Mouse (Mus musculus) lung, adult 2 months (tissue): ENCODE data around the gene Fgf3. TPM values are rescaled to one million over a fixed set of nuclear protein-coding genes. Genes with fewer than 3 reads are reported as not detected.
"Not testable (repeated sequence)": the region's sequence is repeated elsewhere in the genome, so short reads cannot be mapped to it uniquely, and the experiment has no call there.

Experiments used
- DNase-seq: peaks from one replicate; pipeline ENCODE4 v3.0.0; 2022
- H3K4me1 ChIP-seq: fragments of 200-500 bp; 2 replicates; pipeline ENCODE4 v1.6.1; 2011; ENCODE audit warnings: low read length; ENCODE audit not compliant: control insufficient read depth, insufficient read depth
- H3K4me3 ChIP-seq: fragments of 200-500 bp; replicated peaks from 2 replicates; pipeline ENCODE3; 2011; ENCODE audit warnings: low read depth, mild to moderate bottlenecking, control low read depth, low read length; ENCODE audit errors: extremely low read depth
- CTCF ChIP-seq: fragments of 200-500 bp; IDR thresholded peaks from 2 replicates; pipeline ENCODE4 v1.5.1; 2011; ENCODE audit warnings: mild to moderate bottlenecking, low read length, control low read depth; ENCODE audit not compliant: insufficient read depth
- POLR2A ChIP-seq: fragments of 200-500 bp; IDR thresholded peaks from 2 replicates; pipeline ENCODE4 v1.6.1; 2011; ENCODE audit warnings: low read depth, mild to moderate bottlenecking, control low read depth, low read length, borderline replicate concordance; ENCODE audit errors: extremely low read depth
- WGBS: fragments of 180-500 bp; shearing (Covaris S2); methylation state at CpG from one replicate; pipeline ENCODE4 v1.1.7; 2018; 5-methylcytosine and 5-hydroxymethylcytosine counted together
- polyA plus RNA-seq: library from polyadenylated mRNA; depleted of rRNA; stranded (reverse); fragments of >200 nt; gene quantifications from 2 replicates; pipeline ENCODE4 v1.2.3, GENCODE M21; 2012

Fgf3 gene
- polyA plus RNA-seq, 1 experiment: not detected

- no peak overlapping the region for H3K4me3 ChIP-seq
- DNase-seq: no peak
- no peak for TF ChIP-seq CTCF
- TF ChIP-seq POLR2A: no peak
These were observed 29.3 kb downstream of the Fgf3 start for GRCm38 (mm10) chr7:144867161-144867560.

GRCm38 (mm10) chr7:144867602-144868001 lies 29.7 kb downstream of the Fgf3 start:
- Histone ChIP-seq H3K4me3 (no peak overlapping the region), H3K4me1 (peaks cover 3% of the 10 kb centered on the region; the same call in 1 of the 2 replicates)
- no peak for DNase-seq
- no peak for TF ChIP-seq POLR2A
- no peak for TF ChIP-seq CTCF
- 59% methylated on average over 8 of the region's 8 CpGs for WGBS

More at GRCm38 (mm10) chr7:144867161-144867560, 29.3 kb downstream of the Fgf3 start:
- 54% methylated on average over 4 of the region's 4 CpGs for WGBS
- H3K4me1 ChIP-seq: no peaks in the 10 kb centered on the region

- no peak overlapping the region for H3K4me3 ChIP-seq
- no peak for TF ChIP-seq POLR2A
- no peak for TF ChIP-seq CTCF
- WGBS: 29% methylated on average over 4 of the region's 4 CpGs
These were observed 34.5 kb downstream of the Fgf3 start for GRCm38 (mm10) chr7:144872420-144872819.

GRCm38 (mm10) chr7:144873160-144873559 lies 35.3 kb downstream of the Fgf3 start:
- WGBS: 88% methylated on average over 4 of the region's 4 CpGs
- TF ChIP-seq POLR2A (no peak), CTCF (no peak)
- H3K4me1 ChIP-seq: peaks cover 3% of the 10 kb centered on the region; the same call in 1 of the 2 replicates
- no peak for DNase-seq
- H3K4me3 ChIP-seq: no peak overlapping the region

More at GRCm38 (mm10) chr7:144872420-144872819, 34.5 kb downstream of the Fgf3 start:
- no peak for DNase-seq
- H3K4me1 ChIP-seq: peaks cover 3% of the 10 kb centered on the region; the same call in 1 of the 2 replicates

GRCm38 (mm10) chr7:144874226-144874625 lies 36.3 kb downstream of the Fgf3 start:
- peaks cover 3% of the 10 kb centered on the region; the same call in 1 of the 2 replicates for H3K4me1 ChIP-seq
- 72% methylated on average over 4 of the region's 4 CpGs for WGBS
- H3K4me3 ChIP-seq: no peak overlapping the region
- no peak for TF ChIP-seq CTCF
- TF ChIP-seq POLR2A: no peak
- DNase-seq: no peak

GRCm38 (mm10) chr7:144878401-144878800 lies 40.5 kb downstream of the Fgf3 start:
- TF ChIP-seq CTCF (no peak), POLR2A (no peak)

GRCm38 (mm10) chr7:144883106-144883505 lies 45.2 kb downstream of the Fgf3 start:
- no peak overlapping the region for H3K4me3 ChIP-seq
- WGBS: 34% methylated on average over 2 of the region's 2 CpGs
- no peak for DNase-seq
- no peak for TF ChIP-seq POLR2A
- TF ChIP-seq CTCF: no peak
- no peaks in the 10 kb centered on the region for H3K4me1 ChIP-seq

More at GRCm38 (mm10) chr7:144878401-144878800, 40.5 kb downstream of the Fgf3 start:
- Histone ChIP-seq H3K4me1 (no peaks in the 10 kb centered on the region), H3K4me3 (no peak overlapping the region)
- WGBS: 95% methylated on average over 1 of the region's 1 CpGs
- no peak for DNase-seq

GRCm38 (mm10) chr7:144887672-144888071 lies 49.8 kb downstream of the Fgf3 start:
- no peak overlapping the region for H3K4me3 ChIP-seq
- no peak for DNase-seq
- no peaks in the 10 kb centered on the region for H3K4me1 ChIP-seq
- TF ChIP-seq POLR2A: no peak
- TF ChIP-seq CTCF: no peak
- 82% methylated on average over 2 of the region's 2 CpGs for WGBS

- no peak overlapping the region for H3K4me3 ChIP-seq
- H3K4me1 ChIP-seq: no peaks in the 10 kb centered on the region
- no peak for TF ChIP-seq POLR2A
- TF ChIP-seq CTCF: no peak
- 11% methylated on average over 18 of the region's 18 CpGs for WGBS
- peak; percentile 25 for DNase-seq
These were observed 50.8 kb downstream of the Fgf3 start for GRCm38 (mm10) chr7:144888564-144889299.

- 92% methylated on average over 1 of the region's 1 CpGs for WGBS
These were observed 52.8 kb downstream of the Fgf3 start for GRCm38 (mm10) chr7:144890661-144891060.

GRCm38 (mm10) chr7:144891863-144892262 lies 54.0 kb downstream of the Fgf3 start:
- peaks cover 5% of the 10 kb centered on the region for H3K4me1 ChIP-seq
- no peak overlapping the region for H3K4me3 ChIP-seq
- TF ChIP-seq CTCF: no peak
- TF ChIP-seq POLR2A: no peak
- 70% methylated on average over 2 of the region's 2 CpGs for WGBS
- no peak for DNase-seq

More at GRCm38 (mm10) chr7:144890661-144891060, 52.8 kb downstream of the Fgf3 start:
- not testable (repeated sequence) for DNase-seq, H3K4me3 ChIP-seq, H3K4me1 ChIP-seq
